Mouse (Mus musculus): ENCODE measurements around the gene Acsl3.
A peak's percentile ranks its signal among the peaks of the same experiment; 100 is the strongest.

Gene Acsl3

DNA sequence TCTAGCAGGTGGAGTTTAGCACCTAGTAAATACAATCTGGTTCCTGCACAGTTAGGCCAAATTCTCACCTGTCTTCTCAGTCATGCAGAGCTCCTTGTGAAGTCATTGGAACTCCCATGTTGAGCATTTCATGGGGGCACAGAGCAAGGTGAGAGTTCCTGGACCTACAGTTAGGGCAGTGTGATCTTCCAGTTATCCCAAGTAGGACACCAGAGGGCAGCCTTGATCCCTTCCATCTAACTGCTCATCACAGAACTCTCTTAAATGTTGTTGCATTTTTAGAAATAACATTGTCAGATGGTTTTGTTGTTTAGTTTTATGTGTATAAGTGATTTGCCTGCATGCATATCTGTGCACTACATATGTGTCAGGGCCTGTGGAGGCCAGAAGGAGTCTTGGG is 29.2 kb downstream of the Acsl3 start:
- peak; percentile 26 for DNase-seq (ENCODE audit: low spot score)

DNA sequence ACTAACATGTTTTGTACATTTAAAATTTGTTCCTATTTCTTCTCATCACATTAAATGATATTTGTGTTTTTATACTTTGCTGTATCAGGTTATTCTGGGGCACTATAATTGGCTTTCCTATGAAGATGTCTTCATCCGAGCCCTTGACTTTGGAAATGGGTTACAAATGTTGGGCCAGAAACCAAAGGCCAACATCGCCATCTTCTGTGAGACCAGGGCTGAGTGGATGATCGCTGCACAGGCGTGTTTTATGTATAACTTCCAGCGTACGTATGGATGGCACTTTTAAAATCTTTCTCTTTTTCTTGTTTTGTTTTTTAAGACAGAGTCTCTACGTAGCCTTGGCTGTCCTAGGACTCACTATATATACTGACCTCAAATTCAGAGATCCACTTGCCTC is 30.5 kb downstream of the Acsl3 start:
- no peak for DNase-seq (ENCODE audit: low spot score)

DNA sequence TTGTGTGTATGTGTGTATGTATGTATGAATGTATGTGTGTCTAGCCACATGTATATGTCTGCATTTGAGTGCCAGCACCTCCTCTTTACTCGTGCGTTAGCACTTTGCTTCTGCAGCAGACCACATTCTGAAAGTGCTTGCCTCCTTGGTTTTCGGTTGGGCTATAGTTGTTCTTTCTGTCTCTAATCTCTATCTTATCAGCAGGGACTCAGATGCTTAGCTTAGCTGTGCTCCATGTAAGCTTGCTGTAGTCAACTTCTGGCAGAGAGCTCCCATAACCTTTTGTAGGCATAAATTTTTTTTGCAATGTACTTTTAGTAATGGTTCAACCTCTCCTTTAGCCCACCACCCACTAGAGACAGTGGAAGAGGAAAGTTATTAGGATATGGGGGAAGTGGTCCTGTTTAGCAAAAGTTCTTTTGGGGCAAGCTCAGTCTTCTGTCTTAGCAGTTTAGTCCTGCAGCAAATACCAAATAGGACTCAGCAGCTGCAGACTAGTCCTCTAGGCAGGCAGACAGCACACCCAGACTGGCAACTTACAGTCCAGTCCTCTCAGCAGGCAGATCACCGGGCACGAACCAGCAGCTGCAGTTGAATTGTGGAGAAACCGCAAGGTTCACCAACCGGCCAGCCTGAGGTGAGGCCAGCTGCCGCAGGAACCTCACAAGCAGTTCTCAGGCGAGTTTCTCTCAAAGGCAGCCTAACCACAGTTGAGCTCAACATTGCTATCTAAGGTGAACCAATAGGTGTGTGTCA is 37.1 kb downstream of the Acsl3 start:
- no peak for DNase-seq (ENCODE audit: low spot score)

GRCm38 (mm10) chr1:78696305-78696704 is 38.7 kb downstream of the Acsl3 start:
- no peak for DNase-seq (ENCODE audit: low spot score)

DNA sequence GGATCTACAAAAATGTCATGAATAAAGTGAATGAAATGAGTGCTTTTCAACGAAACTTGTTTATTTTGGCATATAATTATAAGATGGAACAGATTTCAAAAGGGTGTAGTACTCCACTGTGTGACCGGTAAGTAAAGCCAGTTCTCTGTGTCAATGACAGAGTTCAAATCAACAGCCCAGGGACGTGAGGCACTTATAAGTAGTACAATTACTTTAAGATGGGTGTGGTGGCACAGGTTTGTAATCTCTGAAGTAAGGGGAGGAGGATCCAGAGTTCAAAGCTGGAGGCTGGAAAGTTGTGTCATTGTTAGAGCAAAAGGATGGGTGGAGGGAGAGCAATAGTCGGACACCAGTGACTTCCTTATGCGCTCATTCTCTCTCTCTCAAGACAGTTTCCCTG is 39.3 kb downstream of the Acsl3 start:
- no peak for DNase-seq (ENCODE audit: low spot score)

GRCm38 (mm10) chr1:78698138-78698537 is 40.5 kb downstream of the Acsl3 start:
- DNase-seq (ENCODE audit: low spot score) = no peak

DNA sequence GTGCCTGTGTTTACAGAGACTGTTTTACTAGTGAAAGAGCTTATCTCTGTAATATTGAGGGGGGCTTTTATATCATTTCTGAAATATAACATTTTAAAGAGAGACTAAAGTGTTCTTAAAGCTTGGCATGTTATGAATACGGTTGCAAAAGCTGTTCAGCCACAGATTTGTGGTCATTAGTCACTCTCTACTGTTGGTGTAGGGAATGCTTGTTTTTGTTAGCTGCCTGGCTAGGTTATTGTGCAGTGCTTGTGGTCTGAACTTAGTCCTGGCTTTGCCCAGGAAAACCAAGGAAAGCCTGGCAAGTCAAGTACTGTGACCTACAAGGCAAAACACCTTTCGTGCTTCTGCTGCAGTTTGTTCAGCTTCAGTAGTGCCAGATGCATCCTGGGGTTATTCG is 44.1 kb downstream of the Acsl3 start:
- DNase-seq (ENCODE audit: low spot score) = no peak

DNA sequence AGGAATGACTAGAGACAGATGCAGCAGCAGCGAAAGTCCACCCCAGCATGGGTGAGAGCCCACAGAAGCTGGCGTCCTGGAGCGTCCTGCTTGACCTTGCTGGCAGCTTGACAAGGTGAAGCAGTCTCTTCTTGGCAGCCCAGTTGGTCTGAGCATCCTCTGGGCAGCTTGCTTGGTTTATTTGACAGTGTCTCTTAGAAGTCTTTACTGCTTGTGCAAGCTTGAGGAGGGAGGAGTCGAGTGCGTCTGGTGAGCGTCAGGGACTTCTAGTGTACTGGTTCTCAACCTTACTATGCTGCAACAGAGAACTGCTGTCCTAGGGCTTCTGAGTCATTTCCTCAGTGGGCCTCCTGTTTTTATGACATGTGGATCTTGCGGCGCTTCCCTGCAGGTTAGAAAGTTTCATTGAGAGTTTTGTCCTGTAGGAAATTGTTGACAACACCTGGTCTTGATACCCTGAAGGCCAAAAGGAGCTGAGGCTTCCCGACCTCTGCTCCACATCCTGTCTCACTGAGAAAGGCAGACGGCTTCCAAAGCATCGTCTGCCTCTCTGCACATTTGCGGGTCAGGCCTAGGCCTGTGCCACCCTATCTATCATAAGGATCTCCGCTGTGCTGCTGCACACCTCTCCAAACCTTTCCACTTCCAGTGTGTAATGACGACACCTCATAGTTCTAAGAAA is 44.8 kb downstream of the Acsl3 start:
- peak; percentile 10 for DNase-seq (ENCODE audit: low spot score)

- no peak for DNase-seq (ENCODE audit: low spot score)
Measured at GRCm38 (mm10) chr1:78702964-78703285, 45.3 kb downstream of the Acsl3 start.

DNA sequence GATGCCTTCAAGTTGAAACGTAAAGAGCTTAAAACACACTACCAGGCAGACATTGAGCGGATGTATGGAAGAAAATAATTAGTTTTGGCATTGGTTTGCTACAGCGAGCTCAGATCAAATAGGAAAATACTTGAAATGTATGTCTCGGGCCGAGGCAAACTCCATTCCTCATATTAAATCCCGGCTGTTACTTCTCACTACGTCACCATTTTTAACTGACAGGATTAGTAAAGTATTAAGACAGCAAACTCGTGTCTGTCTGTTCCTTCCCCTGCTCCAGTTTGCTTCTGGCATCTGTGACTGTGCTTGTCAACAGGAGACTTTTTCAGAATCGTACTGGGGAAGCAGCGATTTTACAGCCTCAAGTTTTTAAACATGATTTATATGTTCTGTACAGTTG is 48.7 kb downstream of the Acsl3 start:
- no peak for DNase-seq (ENCODE audit: low spot score)

GRCm38 (mm10) chr1:78707280-78707679 is 49.7 kb downstream of the Acsl3 start:
- DNase-seq (ENCODE audit: low spot score) = no peak

- DNase-seq (ENCODE audit: low spot score) = no peak
Measured at GRCm38 (mm10) chr1:78710026-78710425, 52.4 kb downstream of the Acsl3 start.

- DNase-seq (ENCODE audit: low spot score) = no peak
Measured at GRCm38 (mm10) chr1:78710613-78711329, 53.1 kb downstream of the Acsl3 start.

GRCm38 (mm10) chr1:78724458-78725190 is 67.0 kb downstream of the Acsl3 start:
- peak; percentile 80 for DNase-seq (ENCODE audit: low spot score)

DNA sequence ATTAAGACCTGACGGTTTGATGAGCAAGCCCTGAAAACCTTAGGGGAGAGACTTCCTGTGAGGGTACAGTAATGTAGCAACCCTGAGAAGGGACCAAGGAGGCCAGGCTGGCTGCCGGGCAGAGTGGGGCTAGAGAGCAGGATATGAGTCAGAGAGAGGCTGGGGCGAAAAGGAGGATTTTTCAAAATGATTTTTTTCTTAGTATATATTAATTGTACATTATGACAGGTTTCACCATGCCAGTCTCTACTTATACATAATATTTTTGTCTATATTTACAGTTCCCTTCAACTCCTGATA is 67.5 kb downstream of the Acsl3 start:
- no peak for DNase-seq (ENCODE audit: low spot score)

- peak; percentile 14 for DNase-seq (ENCODE audit: low spot score)
Measured at GRCm38 (mm10) chr1:78725617-78726223, 68.1 kb downstream of the Acsl3 start.

GRCm38 (mm10) chr1:78730114-78730720 is 72.6 kb downstream of the Acsl3 start:
- no peak for DNase-seq (ENCODE audit: low spot score)

DNA sequence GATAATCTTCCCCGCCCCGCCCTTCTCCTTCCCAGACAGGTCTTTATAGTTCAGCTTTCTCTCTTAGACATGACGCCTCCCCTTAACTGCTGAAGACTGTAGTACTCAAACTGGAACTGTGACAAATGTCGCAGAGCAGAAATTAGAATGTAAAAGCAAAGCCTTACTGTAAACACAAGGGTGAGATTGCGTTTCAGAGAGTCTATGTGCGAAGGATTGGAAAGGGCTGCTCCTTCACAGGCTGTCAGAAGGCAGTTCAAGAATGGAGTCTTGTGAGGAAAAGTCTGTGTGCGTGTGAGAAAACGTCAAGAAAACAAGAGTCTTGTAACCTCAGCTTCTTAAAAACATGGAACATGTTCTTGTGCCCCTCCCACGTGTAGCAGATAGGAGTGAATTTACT is 74.7 kb downstream of the Acsl3 start:
- DNase-seq (ENCODE audit: low spot score) = no peak

GRCm38 (mm10) chr1:78734261-78735000 is 76.8 kb downstream of the Acsl3 start:
- no peak for DNase-seq (ENCODE audit: low spot score)

DNA sequence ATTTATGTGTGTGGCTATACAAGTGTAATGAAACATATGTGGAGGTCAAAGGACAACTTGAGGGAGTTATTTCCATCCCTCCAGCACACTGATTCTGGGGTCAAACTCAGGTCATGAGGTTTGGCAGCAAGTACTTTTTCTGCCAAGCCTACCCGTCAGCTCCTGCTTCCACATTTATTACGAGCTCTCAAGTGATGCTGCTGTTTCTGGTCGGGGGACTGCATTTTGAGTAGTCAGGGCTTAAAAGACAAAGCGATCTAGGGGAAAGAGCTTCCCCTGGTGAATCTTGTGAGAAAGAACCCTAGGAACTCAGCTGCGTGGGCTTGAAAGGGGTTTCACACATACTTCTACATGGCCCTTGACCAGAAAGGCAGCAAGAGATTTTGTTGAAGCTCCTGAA is 80.0 kb downstream of the Acsl3 start:
- DNase-seq (ENCODE audit: low spot score) = no peak

GRCm38 (mm10) chr1:78740676-78741075 is 83.1 kb downstream of the Acsl3 start:
- DNase-seq (ENCODE audit: low spot score) = no peak
